Mouse (Mus musculus): ENCODE measurements around the gene Kdm6b. TPM values are rescaled to one million over a fixed set of nuclear protein-coding genes. Genes with fewer than 3 reads are reported as not detected.

The Kdm6b gene
- 24.2 and 24.3 TPM in 2 replicates for polyA plus RNA-seq (2014; fragmentation: Nextera tagmentation; extraction: Ambion mirVana)

- Histone ChIP-seq H3K4me2 (ENCODE audit: low read depth, low read length) (peak within 1 kb of the TSS; percentile 92), H3K9ac (ENCODE audit: low read depth, low read length) (peak within 1 kb of the TSS; percentile 94), H3K36me3 (ENCODE audit: control insufficient read depth, insufficient read depth, low read length) (peaks cover 16% of the 10 kb centered on the region), H3K4me3 (ENCODE audit: low read depth, low read length) (peak within 1 kb of the TSS; percentile 77), H3K27ac (replicated peaks; ENCODE audit: low read depth, low read length) (peak within 1 kb of the TSS; percentile 99), H3K4me1 (ENCODE audit: control insufficient read depth, insufficient read depth, low read length) (peaks cover 48% of the 10 kb centered on the region), H3K27me3 (replicated peaks; ENCODE audit: control insufficient read depth, insufficient read depth, low read length) (no peaks in the 10 kb centered on the region), H3K9me3 (ENCODE audit: control insufficient read depth, low read length) (no peaks in the 10 kb centered on the region)
- 28% methylated on average over 12 of the region's 12 CpGs for WGBS
- DNase-seq (ENCODE audit: low spot score): peak; percentile 81
- no peak for ATAC-seq (ENCODE audit: low read depth)
These were observed at the start of gene Kdm6b for GRCm38 (mm10) chr11:69413221-69414181. Gene Kdm6b, minus strand, starts transcription at chr11:69413675.

- no peaks in the 10 kb centered on the region for H3K9me3 ChIP-seq (ENCODE audit: control insufficient read depth, low read length)
- H3K9ac ChIP-seq (ENCODE audit: low read depth, low read length): no peak overlapping the region
- ATAC-seq (ENCODE audit: low read depth): no peak
- peaks cover 4% of the 10 kb centered on the region; the same call in 1 of the 2 replicates for H3K4me1 ChIP-seq (ENCODE audit: control insufficient read depth, insufficient read depth, low read length)
- H3K27me3 ChIP-seq (replicated peaks; ENCODE audit: control insufficient read depth, insufficient read depth, low read length): no peaks in the 10 kb centered on the region
- DNase-seq (ENCODE audit: low spot score): peak; percentile 34
- WGBS: 53% methylated on average over 5 of the region's 5 CpGs
- H3K27ac ChIP-seq (replicated peaks; ENCODE audit: low read depth, low read length): no peak overlapping the region
- H3K4me3 ChIP-seq (ENCODE audit: low read depth, low read length): no peak overlapping the region
- H3K36me3 ChIP-seq (ENCODE audit: control insufficient read depth, insufficient read depth, low read length): no peaks in the 10 kb centered on the region
- H3K4me2 ChIP-seq (ENCODE audit: low read depth, low read length): no peak overlapping the region
These were observed 48.1 kb upstream of the Kdm6b start for GRCm38 (mm10) chr11:69461568-69461967.

GRCm38 (mm10) chr11:69459883-69460282 lies 46.4 kb upstream of the Kdm6b start:
- no peaks in the 10 kb centered on the region for H3K27me3 ChIP-seq (replicated peaks; ENCODE audit: control insufficient read depth, insufficient read depth, low read length)
- no peaks in the 10 kb centered on the region for H3K36me3 ChIP-seq (ENCODE audit: control insufficient read depth, insufficient read depth, low read length)
- ATAC-seq (ENCODE audit: low read depth) (no peak), DNase-seq (ENCODE audit: low spot score) (no peak)
- H3K9ac ChIP-seq (ENCODE audit: low read depth, low read length): no peak overlapping the region
- peaks cover 5% of the 10 kb centered on the region; the same call in 1 of the 2 replicates for H3K4me1 ChIP-seq (ENCODE audit: control insufficient read depth, insufficient read depth, low read length)
- no peak overlapping the region for H3K27ac ChIP-seq (replicated peaks; ENCODE audit: low read depth, low read length)
- H3K4me3 ChIP-seq (ENCODE audit: low read depth, low read length): no peak overlapping the region
- H3K4me2 ChIP-seq (ENCODE audit: low read depth, low read length): no peak overlapping the region
- no peaks in the 10 kb centered on the region for H3K9me3 ChIP-seq (ENCODE audit: control insufficient read depth, low read length)
- WGBS: 65% methylated on average over 4 of the region's 4 CpGs

GRCm38 (mm10) chr11:69457006-69457579 lies 43.6 kb upstream of the Kdm6b start:
- DNase-seq (ENCODE audit: low spot score) (peak; percentile 79), ATAC-seq (ENCODE audit: low read depth) (peak; percentile 86)
- H3K4me1 ChIP-seq (ENCODE audit: control insufficient read depth, insufficient read depth, low read length): peaks cover 21% of the 10 kb centered on the region
- no peak overlapping the region for H3K9ac ChIP-seq (ENCODE audit: low read depth, low read length)
- no peaks in the 10 kb centered on the region for H3K9me3 ChIP-seq (ENCODE audit: control insufficient read depth, low read length)
- H3K36me3 ChIP-seq (ENCODE audit: control insufficient read depth, insufficient read depth, low read length): no peaks in the 10 kb centered on the region
- H3K4me2 ChIP-seq (ENCODE audit: low read depth, low read length): no peak overlapping the region
- no peak overlapping the region; the same call in 1 of the 2 replicates for H3K27ac ChIP-seq (replicated peaks; ENCODE audit: low read depth, low read length)
- H3K27me3 ChIP-seq (replicated peaks; ENCODE audit: control insufficient read depth, insufficient read depth, low read length): no peaks in the 10 kb centered on the region
- no peak overlapping the region for H3K4me3 ChIP-seq (ENCODE audit: low read depth, low read length)
- WGBS: 23% methylated on average over 6 of the region's 6 CpGs

- no peaks in the 10 kb centered on the region for H3K27me3 ChIP-seq (replicated peaks; ENCODE audit: control insufficient read depth, insufficient read depth, low read length)
- no peaks in the 10 kb centered on the region for H3K36me3 ChIP-seq (ENCODE audit: control insufficient read depth, insufficient read depth, low read length)
- WGBS: 39% methylated on average over 23 of the region's 23 CpGs
- H3K9ac ChIP-seq (ENCODE audit: low read depth, low read length): 0 out of 2 replicates have a peak overlapping the region, but pooled peaks have one; percentile 7
- DNase-seq (ENCODE audit: low spot score) (peak; percentile 79), ATAC-seq (ENCODE audit: low read depth) (peak; percentile 65)
- H3K9me3 ChIP-seq (ENCODE audit: control insufficient read depth, low read length): no peaks in the 10 kb centered on the region
- H3K4me1 ChIP-seq (ENCODE audit: control insufficient read depth, insufficient read depth, low read length): peaks cover 27% of the 10 kb centered on the region
- H3K27ac ChIP-seq (replicated peaks; ENCODE audit: low read depth, low read length): peak overlapping the region; percentile 74
- peak overlapping the region; percentile 9; the same call in 1 of the 2 replicates for H3K4me3 ChIP-seq (ENCODE audit: low read depth, low read length)
- peak overlapping the region; percentile 43 for H3K4me2 ChIP-seq (ENCODE audit: low read depth, low read length)
These were observed 38.8 kb upstream of the Kdm6b start for GRCm38 (mm10) chr11:69452114-69452867.

- no peak for DNase-seq (ENCODE audit: low spot score)
- peaks cover 8% of the 10 kb centered on the region for H3K4me1 ChIP-seq (ENCODE audit: control insufficient read depth, insufficient read depth, low read length)
- WGBS: 80% methylated on average over 7 of the region's 7 CpGs
- no peaks in the 10 kb centered on the region for H3K9me3 ChIP-seq (ENCODE audit: control insufficient read depth, low read length)
- H3K4me2 ChIP-seq (ENCODE audit: low read depth, low read length): no peak overlapping the region
- H3K4me3 ChIP-seq (ENCODE audit: low read depth, low read length): no peak overlapping the region
- H3K27me3 ChIP-seq (replicated peaks; ENCODE audit: control insufficient read depth, insufficient read depth, low read length): no peaks in the 10 kb centered on the region
- no peak for ATAC-seq (ENCODE audit: low read depth)
- no peaks in the 10 kb centered on the region for H3K36me3 ChIP-seq (ENCODE audit: control insufficient read depth, insufficient read depth, low read length)
- no peak overlapping the region for H3K9ac ChIP-seq (ENCODE audit: low read depth, low read length)
- no peak overlapping the region for H3K27ac ChIP-seq (replicated peaks; ENCODE audit: low read depth, low read length)
These were observed 33.8 kb upstream of the Kdm6b start for GRCm38 (mm10) chr11:69447299-69447698.

GRCm38 (mm10) chr11:69443328-69443727 lies 29.9 kb upstream of the Kdm6b start:
- 28% methylated on average over 5 of the region's 5 CpGs for WGBS
- Histone ChIP-seq H3K27me3 (replicated peaks; ENCODE audit: control insufficient read depth, insufficient read depth, low read length) (no peaks in the 10 kb centered on the region), H3K27ac (replicated peaks; ENCODE audit: low read depth, low read length) (no peak overlapping the region), H3K4me2 (ENCODE audit: low read depth, low read length) (no peak overlapping the region), H3K9me3 (ENCODE audit: control insufficient read depth, low read length) (no peaks in the 10 kb centered on the region), H3K4me3 (ENCODE audit: low read depth, low read length) (no peak overlapping the region), H3K36me3 (ENCODE audit: control insufficient read depth, insufficient read depth, low read length) (no peaks in the 10 kb centered on the region), H3K4me1 (ENCODE audit: control insufficient read depth, insufficient read depth, low read length) (no peaks in the 10 kb centered on the region), H3K9ac (ENCODE audit: low read depth, low read length) (no peak overlapping the region)
- peak; percentile 69 for DNase-seq (ENCODE audit: low spot score)
- ATAC-seq (ENCODE audit: low read depth): no peak

- Histone ChIP-seq H3K27me3 (replicated peaks; ENCODE audit: control insufficient read depth, insufficient read depth, low read length) (no peaks in the 10 kb centered on the region), H3K4me1 (ENCODE audit: control insufficient read depth, insufficient read depth, low read length) (0 out of 2 replicates have a peak, but pooled peaks cover 2% of the 10 kb centered on the region), H3K36me3 (ENCODE audit: control insufficient read depth, insufficient read depth, low read length) (no peaks in the 10 kb centered on the region), H3K27ac (replicated peaks; ENCODE audit: low read depth, low read length) (no peak overlapping the region), H3K9me3 (ENCODE audit: control insufficient read depth, low read length) (no peaks in the 10 kb centered on the region), H3K4me2 (ENCODE audit: low read depth, low read length) (no peak overlapping the region), H3K9ac (ENCODE audit: low read depth, low read length) (no peak overlapping the region), H3K4me3 (ENCODE audit: low read depth, low read length) (no peak overlapping the region)
- ATAC-seq (ENCODE audit: low read depth): no peak
- 31% methylated on average over 3 of the region's 3 CpGs for WGBS
- DNase-seq (ENCODE audit: low spot score): no peak
These were observed 23.8 kb upstream of the Kdm6b start for GRCm38 (mm10) chr11:69437291-69437690.
